Mouse (Mus musculus) cortical plate, adult 2 months (tissue): ENCODE measurements at regions not wholly inside any gene's neighbourhood (a gene's known extent, or its start where the extent isn't known, plus 50 kb on each side); places are given as distances from the start of the nearest gene placed in this dataset.

Experiments
- CTCF ChIP-seq: fragments of 200-500 bp; IDR thresholded peaks from 2 replicates; pipeline ENCODE4 v1.5.1; 2011; ENCODE audit warnings: mild to moderate bottlenecking, control low read depth, low read length; ENCODE audit not compliant: insufficient read depth; ENCODE audit errors: extremely low read depth
- POLR2A ChIP-seq: fragments of 200-500 bp; IDR thresholded peaks from 2 replicates; pipeline ENCODE4 v1.6.1; 2011; ENCODE audit warnings: mild to moderate bottlenecking, low read length, control low read depth; ENCODE audit not compliant: insufficient read depth; ENCODE audit errors: extremely low read depth

DNA sequence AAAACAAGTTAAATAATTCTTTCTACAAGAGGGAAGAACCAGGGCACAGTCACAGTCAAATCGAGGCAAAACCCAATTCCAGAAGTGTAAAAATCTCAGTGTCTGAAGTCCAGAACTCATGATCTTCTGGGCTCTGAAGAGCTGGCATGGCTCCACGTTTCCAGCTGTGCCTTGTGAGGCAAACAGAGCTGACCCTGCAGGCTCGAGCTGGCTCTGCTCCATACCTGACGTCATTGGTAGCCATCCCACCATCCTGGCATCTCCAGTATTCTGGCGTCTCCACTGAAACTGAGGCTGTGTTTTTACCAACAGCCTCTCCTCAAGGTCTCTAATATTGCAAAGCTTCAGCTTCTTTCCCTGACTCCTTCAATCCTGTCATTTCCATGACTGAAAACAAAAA, 373.4 kb downstream of the Pmp22 start:
- TF ChIP-seq POLR2A (no peak), CTCF (no peak)
